Mouse (Mus musculus) olfactory bulb, adult 2 months (tissue): ENCODE measurements around the gene Ski.

Experiments used
- CTCF ChIP-seq: fragments of 200-500 bp; IDR thresholded peaks from 2 replicates; pipeline ENCODE4 v1.5.1; 2012; ENCODE audit warnings: low read depth, mild to moderate bottlenecking, low read length, moderate library complexity; ENCODE audit not compliant: insufficient read depth
- POLR2A ChIP-seq: fragments of 200-500 bp; IDR thresholded peaks from 2 replicates; pipeline ENCODE4 v1.6.1; 2012; ENCODE audit warnings: mild to moderate bottlenecking, low read depth, low read length, moderate library complexity; ENCODE audit not compliant: insufficient read depth

- TF ChIP-seq CTCF (no peak), POLR2A (no peak)
Measured at GRCm38 (mm10) chr4:155242292-155242691, 19.9 kb upstream of the Ski start.
